Mouse (Mus musculus): ENCODE data around the gene Trim59. TPM values are rescaled to one million over a fixed set of nuclear protein-coding genes. Genes with fewer than 3 reads are reported as not detected.

The Trim59 gene
- 101 and 115 TPM in 2 replicates for polyA plus RNA-seq (2015; fragmentation: Nextera tagmentation; extraction: Ambion mirVana)

DNA sequence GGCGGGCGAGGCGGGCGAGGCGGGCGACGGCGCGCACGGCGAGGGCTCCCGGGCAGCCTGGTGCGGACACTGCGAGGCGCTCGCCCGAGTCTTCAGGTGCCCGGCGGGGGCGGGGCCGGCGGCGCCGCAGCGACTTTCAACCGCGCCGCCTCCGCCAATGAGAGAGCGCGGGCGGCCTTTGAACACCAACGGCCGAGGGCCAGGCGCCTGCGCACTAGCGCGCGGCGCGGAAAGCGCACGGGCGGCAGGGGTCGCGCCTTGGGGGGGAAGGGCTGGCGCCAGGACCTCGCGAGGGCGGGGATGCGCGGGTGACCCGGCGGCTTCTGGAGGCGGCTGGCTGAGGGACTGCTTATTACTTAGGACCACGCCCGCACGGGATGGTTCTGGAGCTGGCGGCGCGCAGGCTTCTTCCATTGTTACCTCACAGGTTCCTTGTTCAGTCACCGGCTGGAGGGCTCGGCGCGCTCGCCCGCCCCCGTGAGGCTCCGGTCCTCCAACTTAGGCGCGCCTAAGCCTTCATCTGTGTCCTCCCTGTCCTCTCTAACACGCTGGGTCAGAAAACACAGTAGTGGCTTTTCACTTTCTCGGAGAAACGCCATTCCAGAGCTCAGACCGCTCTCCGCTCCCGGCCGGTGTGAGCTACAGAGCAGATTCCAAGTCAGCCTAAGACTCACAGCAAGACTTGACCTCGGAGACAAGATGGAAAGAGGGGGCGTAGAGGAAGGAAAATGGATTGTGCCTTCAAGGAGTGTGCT, at the start of gene Trim59:
TSS of gene Trim59 (minus strand) at position 111 of the 755 bp plus-strand sequence.
- H3K4me2 ChIP-seq (ENCODE audit: low read depth, low read length): peak within 1 kb of the TSS; percentile 67
- WGBS: under 1% methylated on average over 68 of the region's 80 CpGs
- peak; percentile 96 for ATAC-seq (ENCODE audit: low read depth)

GRCm38 (mm10) chr3:69064005-69064404, 19.4 kb upstream of the Trim59 start:
- no peak for ATAC-seq (ENCODE audit: low read depth)
- WGBS: 37% methylated on average over 1 of the region's 1 CpGs
- H3K4me2 ChIP-seq (ENCODE audit: low read depth, low read length): no peak overlapping the region
- no peaks in the 10 kb centered on the region for H3K4me1 ChIP-seq (replicated peaks; ENCODE audit: control insufficient read depth, insufficient read depth, low read length)
- H3K9ac ChIP-seq (ENCODE audit: low read length): no peak overlapping the region
- H3K27ac ChIP-seq (ENCODE audit: low read length): no peak overlapping the region
- H3K27me3 ChIP-seq (ENCODE audit: control insufficient read depth, insufficient read depth, low read depth, low read length): no peaks in the 10 kb centered on the region
- no peaks in the 10 kb centered on the region for H3K9me3 ChIP-seq (ENCODE audit: control insufficient read depth, low read length)
- H3K36me3 ChIP-seq (ENCODE audit: control insufficient read depth, insufficient read depth, low read length): no peaks in the 10 kb centered on the region
- no peak overlapping the region for H3K4me3 ChIP-seq (ENCODE audit: low read length)

More for the DNA sequence above, at the start of gene Trim59:
- Histone ChIP-seq H3K36me3 (ENCODE audit: control insufficient read depth, insufficient read depth, low read length) (peaks cover 6% of the 10 kb centered on the region; the same call in 1 of the 2 replicates), H3K27me3 (ENCODE audit: control insufficient read depth, insufficient read depth, low read depth, low read length) (no peaks in the 10 kb centered on the region), H3K27ac (ENCODE audit: low read length) (peak within 1 kb of the TSS; percentile 92), H3K4me3 (ENCODE audit: low read length) (peak within 1 kb of the TSS; percentile 93), H3K9ac (ENCODE audit: low read length) (peak within 1 kb of the TSS; percentile 93), H3K9me3 (ENCODE audit: control insufficient read depth, low read length) (no peaks in the 10 kb centered on the region), H3K4me1 (replicated peaks; ENCODE audit: control insufficient read depth, insufficient read depth, low read length) (peaks cover 19% of the 10 kb centered on the region)

DNA sequence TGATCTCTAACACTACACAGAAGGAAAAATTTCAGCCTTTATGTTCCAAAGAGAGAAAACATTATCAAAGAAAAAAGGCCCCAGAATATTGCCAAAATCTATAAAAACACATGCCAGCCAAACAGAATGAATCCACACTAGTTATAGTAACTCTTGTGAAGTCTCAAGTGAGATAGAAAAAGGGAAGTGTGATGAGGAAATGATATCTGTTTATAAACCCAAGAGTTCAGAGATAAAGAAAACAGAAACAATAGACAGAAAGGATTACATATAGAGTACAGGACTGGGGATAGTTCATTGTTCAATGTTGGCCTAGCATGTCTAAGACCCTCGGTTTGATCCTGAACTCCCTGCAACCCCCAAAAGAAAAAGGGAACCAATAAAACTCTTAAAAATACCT, 18.2 kb upstream of the Trim59 start:
- no peaks in the 10 kb centered on the region for H3K27me3 ChIP-seq (ENCODE audit: control insufficient read depth, insufficient read depth, low read depth, low read length)
- no peaks in the 10 kb centered on the region for H3K36me3 ChIP-seq (ENCODE audit: control insufficient read depth, insufficient read depth, low read length)
- H3K4me2 ChIP-seq (ENCODE audit: low read depth, low read length): no peak overlapping the region
- H3K4me3 ChIP-seq (ENCODE audit: low read length): no peak overlapping the region
- H3K4me1 ChIP-seq (replicated peaks; ENCODE audit: control insufficient read depth, insufficient read depth, low read length): no peaks in the 10 kb centered on the region
- no peaks in the 10 kb centered on the region for H3K9me3 ChIP-seq (ENCODE audit: control insufficient read depth, low read length)
- H3K27ac ChIP-seq (ENCODE audit: low read length): no peak overlapping the region
- H3K9ac ChIP-seq (ENCODE audit: low read length): no peak overlapping the region
- 91% methylated on average over 1 of the region's 1 CpGs for WGBS
- no peak for ATAC-seq (ENCODE audit: low read depth)

DNA sequence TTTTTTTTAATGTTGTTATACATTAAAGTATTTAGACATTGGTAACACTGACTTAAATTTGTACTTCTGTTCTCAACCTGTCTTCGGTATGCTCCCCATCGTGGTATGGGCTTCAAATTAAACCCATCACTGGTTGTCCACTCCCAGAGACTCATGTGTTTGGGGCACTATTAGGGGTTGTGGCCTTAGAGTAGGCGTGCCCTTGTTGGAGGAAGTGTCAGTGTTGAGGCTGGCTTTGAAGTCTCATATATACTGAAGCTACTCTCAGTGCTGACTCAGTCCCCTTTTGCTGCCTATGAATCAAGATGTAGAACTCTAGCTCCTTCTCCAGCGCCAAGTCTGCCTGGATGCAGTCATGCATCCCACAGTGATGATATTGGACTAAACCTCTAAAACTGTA, 16.1 kb upstream of the Trim59 start:
- Histone ChIP-seq H3K27me3 (ENCODE audit: control insufficient read depth, insufficient read depth, low read depth, low read length) (no peaks in the 10 kb centered on the region), H3K27ac (ENCODE audit: low read length) (no peak overlapping the region), H3K4me2 (ENCODE audit: low read depth, low read length) (no peak overlapping the region), H3K36me3 (ENCODE audit: control insufficient read depth, insufficient read depth, low read length) (no peaks in the 10 kb centered on the region), H3K4me1 (replicated peaks; ENCODE audit: control insufficient read depth, insufficient read depth, low read length) (no peaks in the 10 kb centered on the region), H3K9me3 (ENCODE audit: control insufficient read depth, low read length) (no peaks in the 10 kb centered on the region), H3K4me3 (ENCODE audit: low read length) (no peak overlapping the region), H3K9ac (ENCODE audit: low read length) (no peak overlapping the region)
- no peak for ATAC-seq (ENCODE audit: low read depth)
- WGBS: 87% methylated on average over 4 of the region's 4 CpGs

DNA sequence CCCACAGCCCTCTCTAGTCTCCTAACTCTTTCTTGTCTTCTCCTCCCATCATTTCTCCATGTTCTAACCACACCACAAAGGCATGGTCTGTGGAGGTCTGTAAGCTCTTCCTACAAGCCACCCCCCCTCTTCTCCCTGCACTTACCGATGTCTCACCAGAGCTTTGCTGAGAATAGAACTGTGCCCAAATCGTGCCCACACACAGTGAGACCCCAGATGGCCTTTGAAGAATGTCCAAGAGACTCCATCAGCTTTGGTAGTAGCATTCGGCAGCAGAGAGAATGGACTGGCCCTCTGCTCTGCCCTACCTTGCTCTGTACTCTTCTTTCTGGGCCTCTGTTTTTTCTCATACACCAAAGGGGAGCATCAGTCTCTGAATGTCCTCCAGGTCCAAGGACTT, 11.3 kb upstream of the Trim59 start:
- H3K9ac ChIP-seq (ENCODE audit: low read length): no peak overlapping the region
- no peaks in the 10 kb centered on the region for H3K9me3 ChIP-seq (ENCODE audit: control insufficient read depth, low read length)
- H3K27me3 ChIP-seq (ENCODE audit: control insufficient read depth, insufficient read depth, low read depth, low read length): no peaks in the 10 kb centered on the region
- no peaks in the 10 kb centered on the region for H3K36me3 ChIP-seq (ENCODE audit: control insufficient read depth, insufficient read depth, low read length)
- ATAC-seq (ENCODE audit: low read depth): no peak
- H3K27ac ChIP-seq (ENCODE audit: low read length): no peak overlapping the region
- H3K4me1 ChIP-seq (replicated peaks; ENCODE audit: control insufficient read depth, insufficient read depth, low read length): no peaks in the 10 kb centered on the region
- 86% methylated on average over 3 of the region's 3 CpGs for whole genome bisulfite sequencing
- no peak overlapping the region for H3K4me2 ChIP-seq (ENCODE audit: low read depth, low read length)
- H3K4me3 ChIP-seq (ENCODE audit: low read length): no peak overlapping the region

DNA sequence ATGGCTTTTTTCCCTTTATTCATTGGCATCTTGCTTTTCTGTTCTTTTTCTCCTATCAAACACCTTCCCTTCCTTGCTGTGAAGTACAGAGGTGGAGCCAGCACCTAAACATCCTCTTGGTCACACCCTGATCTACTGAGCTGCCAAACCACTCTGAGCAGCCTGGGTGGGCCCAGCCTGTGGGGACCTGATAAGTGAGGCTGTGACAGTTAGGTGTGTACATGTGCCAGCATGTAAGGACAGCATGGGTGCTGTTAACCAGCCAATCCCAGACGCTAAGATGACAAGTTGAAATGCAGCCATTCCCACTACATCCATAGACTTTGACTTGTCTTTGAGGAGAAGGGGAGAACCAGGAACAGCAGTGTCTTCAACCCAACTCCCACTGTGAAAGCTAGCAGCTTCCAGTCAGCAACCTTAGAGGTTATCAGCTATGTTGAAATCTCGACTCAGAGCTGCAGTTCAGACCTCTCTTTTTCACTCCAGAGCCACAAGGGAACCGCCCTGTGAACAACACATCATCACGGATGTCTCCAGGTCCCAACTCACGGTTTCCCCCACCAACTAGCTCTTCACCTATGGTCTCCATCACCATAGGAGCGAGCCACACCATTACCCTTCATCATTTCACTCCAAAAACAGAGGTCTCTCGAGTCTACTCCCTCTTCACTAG, 10.3 kb upstream of the Trim59 start:
- Histone ChIP-seq H3K4me1 (replicated peaks; ENCODE audit: control insufficient read depth, insufficient read depth, low read length) (no peaks in the 10 kb centered on the region), H3K9ac (ENCODE audit: low read length) (no peak overlapping the region), H3K4me3 (ENCODE audit: low read length) (no peak overlapping the region), H3K36me3 (ENCODE audit: control insufficient read depth, insufficient read depth, low read length) (no peaks in the 10 kb centered on the region), H3K9me3 (ENCODE audit: control insufficient read depth, low read length) (no peaks in the 10 kb centered on the region), H3K27ac (ENCODE audit: low read length) (no peak overlapping the region), H3K4me2 (ENCODE audit: low read depth, low read length) (no peak overlapping the region), H3K27me3 (ENCODE audit: control insufficient read depth, insufficient read depth, low read depth, low read length) (no peaks in the 10 kb centered on the region)
- 70% methylated on average over 7 of the region's 7 CpGs for WGBS
- peak; percentile 54; the same call in 1 of the 2 replicates for ATAC-seq (ENCODE audit: low read depth)

GRCm38 (mm10) chr3:69051894-69052293, 7.3 kb upstream of the Trim59 start:
- no peaks in the 10 kb centered on the region for H3K4me1 ChIP-seq (replicated peaks; ENCODE audit: control insufficient read depth, insufficient read depth, low read length)
- no peak overlapping the region for H3K9ac ChIP-seq (ENCODE audit: low read length)
- no peak for ATAC-seq (ENCODE audit: low read depth)
- 86% methylated on average over 11 of the region's 11 CpGs for WGBS
- no peak overlapping the region for H3K4me2 ChIP-seq (ENCODE audit: low read depth, low read length)
- no peak overlapping the region for H3K27ac ChIP-seq (ENCODE audit: low read length)
- H3K4me3 ChIP-seq (ENCODE audit: low read length): no peak overlapping the region
- H3K9me3 ChIP-seq (ENCODE audit: control insufficient read depth, low read length): no peaks in the 10 kb centered on the region
- no peaks in the 10 kb centered on the region for H3K36me3 ChIP-seq (ENCODE audit: control insufficient read depth, insufficient read depth, low read length)
- H3K27me3 ChIP-seq (ENCODE audit: control insufficient read depth, insufficient read depth, low read depth, low read length): no peaks in the 10 kb centered on the region

GRCm38 (mm10) chr3:69049011-69049410, 4.5 kb upstream of the Trim59 start:
- Histone ChIP-seq H3K27ac (ENCODE audit: low read length) (no peak overlapping the region), H3K27me3 (ENCODE audit: control insufficient read depth, insufficient read depth, low read depth, low read length) (no peaks in the 10 kb centered on the region), H3K4me1 (replicated peaks; ENCODE audit: control insufficient read depth, insufficient read depth, low read length) (peaks cover 9% of the 10 kb centered on the region; the same call in 1 of the 2 replicates), H3K4me2 (ENCODE audit: low read depth, low read length) (no peak overlapping the region), H3K36me3 (ENCODE audit: control insufficient read depth, insufficient read depth, low read length) (no peaks in the 10 kb centered on the region), H3K9ac (ENCODE audit: low read length) (no peak overlapping the region), H3K4me3 (ENCODE audit: low read length) (no peak overlapping the region), H3K9me3 (ENCODE audit: control insufficient read depth, low read length) (no peaks in the 10 kb centered on the region)
- ATAC-seq (ENCODE audit: low read depth): no peak
- WGBS: 81% methylated on average over 6 of the region's 6 CpGs

- no peak overlapping the region for H3K4me2 ChIP-seq (ENCODE audit: low read depth, low read length)
- H3K36me3 ChIP-seq (ENCODE audit: control insufficient read depth, insufficient read depth, low read length): no peaks in the 10 kb centered on the region
- WGBS: 74% methylated on average over 4 of the region's 4 CpGs
- H3K9ac ChIP-seq (ENCODE audit: low read length): no peak overlapping the region
- ATAC-seq (ENCODE audit: low read depth): no peak
- no peak overlapping the region for H3K4me3 ChIP-seq (ENCODE audit: low read length)
- H3K4me1 ChIP-seq (replicated peaks; ENCODE audit: control insufficient read depth, insufficient read depth, low read length): peaks cover 12% of the 10 kb centered on the region
- no peaks in the 10 kb centered on the region for H3K27me3 ChIP-seq (ENCODE audit: control insufficient read depth, insufficient read depth, low read depth, low read length)
- H3K27ac ChIP-seq (ENCODE audit: low read length): no peak overlapping the region
- no peaks in the 10 kb centered on the region for H3K9me3 ChIP-seq (ENCODE audit: control insufficient read depth, low read length)
These were observed 3.1 kb upstream of the Trim59 start for GRCm38 (mm10) chr3:69047684-69048083.

All from lung, embryonic 16.5 days (tissue).